Mouse (Mus musculus): ENCODE measurements around the gene Wwp2.

The Wwp2 gene

GRCm38 (mm10) chr8:107507019-107507418 is 70.9 kb downstream of the Wwp2 start:
- DNase-seq (ENCODE audit: low spot score in 2 of 2): no peak

GRCm38 (mm10) chr8:107510204-107510603 is 74.0 kb downstream of the Wwp2 start:
- DNase-seq (ENCODE audit: low spot score in 2 of 2): no peak

GRCm38 (mm10) chr8:107510766-107511165 is 74.6 kb downstream of the Wwp2 start:
- DNase-seq (ENCODE audit: low spot score in 2 of 2): no peak

GRCm38 (mm10) chr8:107513249-107513648 is 77.1 kb downstream of the Wwp2 start:
- DNase-seq (ENCODE audit: low spot score in 2 of 2): no peak

DNA sequence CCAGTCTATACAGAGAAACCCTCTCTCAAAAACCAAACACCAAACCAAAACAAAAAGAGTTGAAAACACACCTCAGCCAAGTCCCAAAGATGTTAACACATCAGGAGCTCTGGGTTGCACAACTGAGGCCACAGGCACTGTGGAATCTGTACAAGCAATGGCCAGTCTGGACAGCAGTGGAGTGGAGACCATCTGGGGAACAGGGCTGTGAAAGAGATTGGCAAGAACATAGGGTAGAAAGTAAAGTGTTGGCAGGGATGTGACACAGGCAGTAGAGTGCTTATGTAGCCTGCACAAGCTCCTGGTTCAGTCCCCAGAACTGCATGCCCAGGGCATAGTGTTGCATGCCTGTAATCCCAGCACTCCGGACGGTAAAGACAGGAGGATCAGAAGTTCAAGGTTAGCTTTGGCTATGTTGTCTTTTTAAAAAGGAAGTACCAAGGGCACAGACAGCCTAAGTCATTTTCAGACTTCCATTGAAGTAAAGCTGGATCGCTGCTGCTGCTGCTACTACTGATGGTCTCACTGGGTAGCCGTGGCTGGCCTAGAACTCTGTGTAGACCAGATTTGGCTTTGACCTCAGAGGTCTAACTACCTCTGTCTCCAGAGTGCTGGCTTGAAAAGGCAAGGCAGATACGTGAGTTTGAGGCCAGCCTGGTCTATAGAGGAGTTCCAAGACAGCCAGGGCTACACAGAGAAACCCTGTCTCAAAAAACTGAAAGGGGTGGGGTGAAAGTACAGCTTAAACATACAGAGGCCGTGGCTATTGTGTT is 79.0 kb downstream of the Wwp2 start:
- DNase-seq (ENCODE audit: low spot score in 2 of 2): no peak

GRCm38 (mm10) chr8:107518726-107519125 is 82.6 kb downstream of the Wwp2 start:
- no peak for DNase-seq (ENCODE audit: low spot score in 2 of 2)

DNA sequence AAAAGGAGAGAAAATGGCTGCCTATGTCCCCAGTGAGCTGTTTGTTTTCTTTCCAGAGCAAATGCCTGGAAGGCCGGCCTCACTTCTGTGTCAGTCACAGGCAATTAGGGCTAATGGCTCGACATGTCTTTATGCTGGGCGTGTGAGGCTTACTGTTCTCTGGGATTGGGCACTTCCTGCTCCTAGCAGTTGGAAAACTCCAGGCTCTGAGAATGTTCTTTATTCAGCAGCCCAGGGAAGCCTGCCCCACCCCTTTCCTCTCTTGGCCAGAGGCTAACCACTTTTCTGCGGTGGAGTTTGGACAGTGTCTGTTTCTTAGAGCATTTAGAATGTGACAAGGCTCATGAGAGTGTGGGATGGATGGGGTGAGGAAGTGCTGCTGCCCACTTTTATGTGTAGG is 83.7 kb downstream of the Wwp2 start:
- DNase-seq (ENCODE audit: low spot score in 2 of 2): no peak

GRCm38 (mm10) chr8:107521788-107522554 is 85.8 kb downstream of the Wwp2 start:
- DNase-seq (ENCODE audit: low spot score in 2 of 2): no peak

- no peak for DNase-seq (ENCODE audit: low spot score in 2 of 2)
These were observed 86.3 kb downstream of the Wwp2 start for GRCm38 (mm10) chr8:107522555-107522833.

DNA sequence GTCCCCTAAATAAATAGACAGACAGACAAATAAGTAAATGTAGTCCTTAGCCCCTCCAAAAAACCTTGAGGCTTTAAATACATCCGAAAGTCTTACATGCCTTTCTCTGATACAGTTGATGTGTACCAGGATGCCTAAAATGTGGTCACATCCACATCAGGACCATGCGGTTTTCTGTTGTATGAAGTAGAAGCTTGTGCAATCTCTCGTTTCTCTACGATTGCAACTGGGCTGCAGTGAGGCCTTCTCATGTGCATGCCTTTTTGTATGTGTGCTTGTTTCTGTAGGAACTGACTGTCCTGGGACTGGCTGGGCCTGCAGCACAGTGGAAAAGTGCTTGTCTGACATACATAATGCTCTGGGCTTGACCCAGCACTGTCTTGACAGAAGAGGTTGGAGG is 88.4 kb downstream of the Wwp2 start:
- DNase-seq (ENCODE audit: low spot score in 2 of 2): no peak

DNA sequence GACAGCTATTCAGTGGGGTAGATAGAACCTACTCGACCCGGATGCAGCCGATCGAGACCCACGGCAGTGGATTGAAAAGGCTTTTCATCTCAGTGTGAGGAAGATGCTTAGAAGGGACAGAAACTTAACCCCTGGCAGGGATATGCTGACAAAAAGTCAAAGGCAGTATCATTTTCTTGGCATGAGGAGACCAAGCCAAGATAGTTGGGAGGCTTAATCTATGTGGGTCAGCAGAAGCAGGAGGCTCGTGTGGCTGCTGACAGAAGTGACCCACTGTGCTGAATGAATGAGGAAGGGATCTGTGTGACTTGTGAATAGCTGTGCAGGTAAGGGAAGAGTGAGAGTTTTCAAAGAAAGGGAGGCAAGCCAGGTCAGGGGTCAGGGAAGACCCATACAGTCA is 92.6 kb downstream of the Wwp2 start:
- no peak for DNase-seq (ENCODE audit: low spot score in 2 of 2)

DNA sequence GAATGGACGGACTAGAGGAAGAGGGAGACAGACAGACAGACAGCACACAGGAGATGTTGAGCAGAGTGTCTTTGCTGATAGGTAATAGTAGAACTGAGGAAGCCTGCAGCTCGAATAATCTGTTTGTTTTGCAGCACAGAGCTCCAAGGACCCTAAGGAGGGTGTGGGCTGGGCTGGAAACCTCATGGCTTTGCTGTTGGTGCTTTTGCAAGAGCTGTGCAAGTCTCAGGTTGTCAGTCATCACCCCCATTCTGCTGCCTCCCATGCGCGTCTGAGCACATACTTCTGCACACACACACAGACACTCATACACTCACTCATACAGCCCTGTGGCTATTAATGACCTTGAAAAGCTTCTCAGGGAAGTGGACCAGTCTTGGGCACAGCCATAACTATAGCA is 101.3 kb downstream of the Wwp2 start:
- DNase-seq (ENCODE audit: low spot score in 2 of 2): no peak

GRCm38 (mm10) chr8:107540623-107541022 is 104.5 kb downstream of the Wwp2 start:
- DNase-seq (ENCODE audit: low spot score in 2 of 2): no peak

GRCm38 (mm10) chr8:107541369-107541768 is 105.2 kb downstream of the Wwp2 start:
- no peak for DNase-seq (ENCODE audit: low spot score in 2 of 2)

DNA sequence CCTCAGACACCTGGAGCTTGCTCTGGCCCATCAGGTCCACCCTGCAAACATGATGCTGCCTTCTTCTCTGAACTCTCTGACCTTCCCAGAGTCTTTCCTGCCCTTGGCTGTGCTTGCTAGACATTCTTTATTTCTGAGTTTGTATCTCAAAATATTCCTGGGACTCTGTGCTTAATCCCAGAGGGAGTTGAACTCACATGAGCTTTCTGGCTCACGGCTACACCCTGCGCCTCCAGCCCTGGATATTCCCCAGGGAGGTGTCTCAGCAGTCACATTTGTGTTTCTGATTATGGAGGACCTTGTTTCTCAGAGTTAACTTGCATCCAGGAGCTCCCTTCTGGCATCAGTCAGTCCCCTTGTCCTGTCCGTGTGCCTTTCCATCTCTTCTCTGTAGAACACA is 106.0 kb downstream of the Wwp2 start:
- no peak for DNase-seq (ENCODE audit: low spot score in 2 of 2)

DNA sequence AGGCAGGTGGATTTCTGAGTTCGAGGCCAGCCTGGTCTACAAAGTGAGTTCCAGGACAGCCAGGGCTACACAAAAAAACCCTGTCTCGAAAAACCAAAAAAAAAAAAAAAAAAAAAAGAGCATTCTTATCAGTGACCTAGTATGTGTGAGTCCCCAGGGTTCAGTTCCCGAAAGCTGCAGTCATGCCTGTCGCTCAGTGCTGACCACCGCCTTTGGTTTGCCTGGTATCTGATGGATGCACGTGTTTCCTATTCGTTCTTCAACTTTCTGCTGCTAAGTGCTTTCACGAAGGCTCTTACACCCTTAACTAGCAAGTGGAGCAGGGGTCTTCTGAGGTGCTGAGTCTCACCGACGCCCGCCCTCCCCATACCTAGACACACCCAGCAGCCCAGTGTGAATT is 107.5 kb downstream of the Wwp2 start:
- DNase-seq (ENCODE audit: low spot score in 2 of 2): no peak

DNA sequence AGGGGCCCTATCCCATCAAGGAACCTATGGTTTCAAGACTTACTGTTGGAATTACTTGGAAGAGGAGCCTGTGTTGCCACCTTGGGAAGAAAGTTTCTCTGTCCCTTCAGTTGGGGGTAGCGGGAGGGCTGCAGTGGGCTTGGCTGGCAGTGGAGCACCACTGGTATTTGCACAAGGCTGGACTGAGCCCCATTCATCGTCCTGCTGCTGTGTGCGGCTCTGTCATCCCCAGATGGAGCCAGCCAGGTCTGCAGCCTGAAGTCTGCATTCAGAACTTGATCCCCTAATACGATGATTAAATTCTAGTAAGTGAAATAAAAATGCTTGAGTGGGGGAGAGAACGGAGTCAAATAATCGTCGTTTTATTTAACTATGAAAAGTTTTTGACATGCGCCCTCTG is 108.0 kb downstream of the Wwp2 start:
- DNase-seq (ENCODE audit: low spot score in 2 of 2): no peak

GRCm38 (mm10) chr8:107544651-107545174 is 108.5 kb downstream of the Wwp2 start:
- DNase-seq (ENCODE audit: low spot score in 2 of 2): peak; percentile 31 to 50

DNA sequence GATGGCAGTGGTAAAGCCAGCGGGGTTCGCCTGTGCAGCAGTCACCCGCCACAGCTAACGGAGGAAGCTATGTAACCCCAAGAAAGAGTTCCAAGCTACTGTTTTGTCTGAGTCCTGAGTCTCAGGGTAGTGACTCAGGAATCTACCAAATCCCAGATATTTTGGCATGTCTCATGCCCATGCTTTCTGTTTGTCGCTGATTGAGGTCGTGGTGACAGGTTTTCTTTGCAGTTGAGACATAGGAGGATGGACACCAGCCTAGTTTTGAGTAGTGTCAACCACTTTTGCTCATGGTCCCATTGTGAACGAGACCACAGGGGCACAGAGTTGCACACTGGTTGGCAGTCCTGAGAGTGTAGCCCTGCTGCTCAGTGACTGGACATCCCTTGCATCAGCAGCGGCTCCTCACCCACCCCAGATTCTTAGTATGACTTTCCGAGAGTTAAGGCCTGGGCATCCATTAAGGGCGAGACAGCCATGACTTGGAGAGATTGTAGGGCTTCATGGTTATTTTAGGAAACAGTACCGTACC is 109.5 kb downstream of the Wwp2 start:
- no peak for DNase-seq (ENCODE audit: low spot score in 2 of 2)

GRCm38 (mm10) chr8:107546154-107546553 is 110.0 kb downstream of the Wwp2 start:
- DNase-seq (ENCODE audit: low spot score in 2 of 2): peak; percentile 20 to 44

- no peak for DNase-seq (ENCODE audit: low spot score in 2 of 2)
These were observed 110.7 kb downstream of the Wwp2 start for GRCm38 (mm10) chr8:107546817-107547216.

- DNase-seq (ENCODE audit: low spot score in 2 of 2): no peak
These were observed 116.1 kb downstream of the Wwp2 start for GRCm38 (mm10) chr8:107552234-107552633.

- no peak for DNase-seq (ENCODE audit: low spot score in 2 of 2)
These were observed 119.1 kb downstream of the Wwp2 start for GRCm38 (mm10) chr8:107555231-107555630.
